Mouse (Mus musculus): ENCODE measurements around the gene Olfr1381.
"Not testable (repeated sequence)": the region's sequence is repeated elsewhere in the genome, so short reads cannot be mapped to it uniquely, and the experiment has no call there.

The Olfr1381 gene

GRCm38 (mm10) chr11:49543149-49543548 lies at the start of gene Olfr1381:
TSS of gene Olfr1381 (plus strand) at chr11:49543449.
- DNase-seq (ENCODE audit: extremely low spot score, low spot score), result not testable (repeated sequence)

GRCm38 (mm10) chr11:49518086-49518485 lies 25.2 kb upstream of the Olfr1381 start:
- DNase-seq (ENCODE audit: extremely low spot score, low spot score), result no peak

- DNase-seq (ENCODE audit: extremely low spot score, low spot score), result no peak
Observed at GRCm38 (mm10) chr11:49519348-49519747, 23.9 kb upstream of the Olfr1381 start, which contains the start of gene Olfr1383. TSS of gene Olfr1383 (plus strand) at chr11:49519648.

GRCm38 (mm10) chr11:49527947-49528346 lies 15.3 kb upstream of the Olfr1381 start, which contains the start of gene Olfr1382:
TSS of gene Olfr1382 (plus strand) at chr11:49528247.
- no peak for DNase-seq (ENCODE audit: extremely low spot score, low spot score)

- no peak for DNase-seq (ENCODE audit: extremely low spot score, low spot score)
Observed at GRCm38 (mm10) chr11:49532761-49533160, 10.5 kb upstream of the Olfr1381 start.

- not testable (repeated sequence) for DNase-seq (ENCODE audit: extremely low spot score, low spot score)
Observed at GRCm38 (mm10) chr11:49536631-49537030, 6.6 kb upstream of the Olfr1381 start.

GRCm38 (mm10) chr11:49554033-49554432 lies 10.8 kb downstream of the Olfr1381 start:
- not testable (repeated sequence) for DNase-seq (ENCODE audit: extremely low spot score, low spot score)

- DNase-seq (ENCODE audit: extremely low spot score, low spot score), result not testable (repeated sequence)
Observed at GRCm38 (mm10) chr11:49556578-49556977, 13.3 kb downstream of the Olfr1381 start, which contains the start of gene Olfr1380. TSS of gene Olfr1380 (plus strand) at chr11:49556878.

- not testable (repeated sequence) for DNase-seq (ENCODE audit: extremely low spot score, low spot score)
Observed at GRCm38 (mm10) chr11:49575054-49575453, 31.8 kb downstream of the Olfr1381 start.

- DNase-seq (ENCODE audit: extremely low spot score, low spot score), result not testable (repeated sequence)
Observed at GRCm38 (mm10) chr11:49580452-49580851, 37.2 kb downstream of the Olfr1381 start.

- DNase-seq (ENCODE audit: extremely low spot score, low spot score), result no peak
Observed at GRCm38 (mm10) chr11:49590213-49590612, 47.0 kb downstream of the Olfr1381 start.

- not testable (repeated sequence) for DNase-seq (ENCODE audit: extremely low spot score, low spot score)
Observed at GRCm38 (mm10) chr11:49597149-49597548, 53.9 kb downstream of the Olfr1381 start.

Measured in neural tube, embryonic 10.5 days (tissue).